Mouse (Mus musculus) left cerebral cortex, postnatal 14 days (tissue): Measurements from ENCODE around the gene Scn9a. TPM values are rescaled to one million over a fixed set of nuclear protein-coding genes. Genes with fewer than 3 reads are reported as not detected.
A peak's percentile ranks its signal among the peaks of the same experiment; 100 is the strongest.

Source experiments
- DNase-seq, 2 experiments: peaks; one replicate each; pipeline ENCODE4 v3.0.0; 2021 to 2022; ENCODE audit warnings: low spot score in 2 of 2, mixed read lengths in 1 of 2
- intact Hi-C: fragments of 180-260 bp; cut with DNase I; formaldehyde crosslinking; loops from one replicate; pipeline ENCODE4 v1.15.1; 2025
- total RNA-seq, 2 experiments: library from RNA; stranded (reverse); gene quantifications; 2 replicates each; pipeline ENCODE4 v1.2.3; 2021

Gene Scn9a
- total RNA-seq, 2 experiments from 2014 or later: 3.7 to 4.3 TPM

DNA sequence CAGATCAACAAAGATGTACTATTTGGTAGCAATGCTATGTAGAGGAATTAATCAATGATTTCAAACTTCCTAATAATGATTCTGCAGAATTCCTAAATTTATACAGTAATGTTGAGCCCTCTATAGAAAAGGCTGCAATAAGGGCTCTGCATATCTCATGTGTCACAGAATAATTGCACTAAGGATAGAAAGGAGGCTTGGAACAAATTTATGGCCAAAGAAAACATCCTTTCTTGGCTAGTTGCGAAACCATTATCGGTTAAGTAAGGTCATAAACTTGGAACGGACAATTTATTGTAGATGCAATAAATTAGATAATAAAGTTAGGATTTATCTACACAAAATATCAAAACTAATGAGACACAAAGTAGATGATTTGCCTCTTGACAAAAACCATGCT is 169.3 kb downstream of the Scn9a start:
- intact Hi-C loops: no loop called here
- DNase-seq: no peak

GRCm38 (mm10) chr2:66464874-66465458 is 169.8 kb downstream of the Scn9a start:
- no peak for DNase-seq
- intact Hi-C loops: no loop called here

DNA sequence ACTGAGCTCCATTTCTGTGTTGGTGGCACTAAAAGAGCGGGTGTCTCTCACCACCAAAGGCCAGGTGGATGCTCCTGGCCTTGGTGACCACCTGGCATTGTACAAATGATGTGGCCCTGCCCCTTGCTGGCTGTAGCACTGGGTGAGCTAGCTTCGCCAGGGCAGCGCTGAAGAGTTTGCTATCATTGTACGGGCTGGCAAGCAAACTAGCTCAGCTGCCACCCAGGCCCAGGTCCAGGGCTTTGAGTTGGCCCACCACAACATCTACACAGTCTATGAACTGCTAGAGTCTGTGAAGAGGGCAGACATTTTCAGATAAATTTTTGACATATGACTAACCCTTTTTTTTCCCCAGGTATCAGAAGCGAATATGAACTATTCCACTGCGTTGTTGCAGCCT is 170.8 kb downstream of the Scn9a start:
- no peak for DNase-seq

DNA sequence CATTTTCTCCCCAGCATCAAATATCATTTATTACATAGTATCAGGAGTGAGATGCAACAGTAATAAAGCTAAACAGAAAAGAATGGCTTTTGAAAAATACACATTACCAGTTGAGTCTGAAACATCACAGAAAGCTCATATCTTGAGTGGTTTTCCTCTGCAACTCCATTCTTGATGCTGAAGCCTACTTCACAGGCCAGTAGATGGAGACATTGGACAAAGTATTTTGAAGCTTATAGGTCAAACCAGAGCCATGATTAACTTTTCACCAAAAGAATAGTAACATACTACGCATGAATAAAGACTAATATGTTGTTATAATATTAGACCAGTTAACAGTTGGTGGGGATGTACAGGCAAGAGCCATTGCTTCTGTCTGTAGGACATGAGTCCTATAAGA is 172.3 kb downstream of the Scn9a start:
- intact Hi-C loops: no loop called here
- no peak for DNase-seq

More for the DNA sequence above, 170.8 kb downstream of the Scn9a start:
- intact Hi-C loops: no loop called here

DNA sequence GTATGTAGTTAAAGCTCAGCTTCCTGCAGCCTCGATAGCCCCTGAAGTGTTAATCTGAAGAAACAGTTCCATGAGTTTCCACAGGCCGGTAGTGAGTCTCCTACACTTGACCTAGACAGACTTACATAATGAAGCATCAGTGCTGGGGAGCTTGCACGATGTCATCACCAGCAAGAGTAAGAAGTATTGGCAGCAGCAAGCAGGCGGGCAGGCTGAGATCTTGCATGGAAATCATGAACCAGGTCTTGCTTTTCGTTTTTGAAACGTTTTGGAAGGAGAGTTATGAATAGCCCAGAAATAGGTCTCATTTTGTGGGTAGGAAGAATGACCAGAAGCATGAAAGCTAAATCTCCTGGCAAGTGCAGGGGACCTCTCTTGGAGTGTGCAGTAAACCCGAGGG is 194.1 kb downstream of the Scn9a start, which contains the start of gene Scn1a:
TSS of gene Scn1a (minus strand) at position 130 of the 400 bp plus-strand sequence.
- peak; percentile 21 to 45 for DNase-seq
- intact Hi-C loops: no loop called here

- DNase-seq: peak; percentile 18 to 32
- intact Hi-C loops: no loop called here
These were observed 194.8 kb downstream of the Scn9a start for GRCm38 (mm10) chr2:66439764-66440471.

DNA sequence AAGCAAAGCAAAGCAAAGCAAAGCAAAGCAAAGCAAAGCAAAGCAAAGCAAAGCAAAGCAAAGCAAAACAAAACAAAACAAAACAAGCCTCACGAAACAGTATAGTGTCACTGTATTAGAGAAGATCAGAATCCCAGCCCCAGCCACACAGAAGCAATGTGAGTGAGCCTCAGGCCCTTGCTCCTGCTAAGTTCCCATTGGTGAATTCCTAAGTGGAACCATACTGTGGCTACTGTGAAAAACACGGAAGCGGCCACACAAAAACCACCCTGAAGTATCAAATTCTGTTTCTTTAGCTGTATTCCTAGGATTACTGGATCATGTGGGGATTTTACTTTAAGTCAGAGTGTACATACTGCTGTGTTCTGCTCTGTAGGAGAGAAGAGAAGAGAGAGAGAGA is 198.5 kb downstream of the Scn9a start:
- no peak for DNase-seq
- intact Hi-C loops: no loop called here

Other genes with a start within 250 kb of the Scn9a start
- gene Scn1a, start 194.1 kb downstream of the Scn9a start, total RNA-seq: 10 to 100 TPM; 82.5 to 89.0 TPM
- 1 to 10 TPM in 1 of 2 experiments, under 1 TPM in 1; 0.97 to 1.1 TPM for gene Scn7a, start 150.0 kb upstream of the Scn9a start, total RNA-seq